Mouse (Mus musculus) adipocyte (in vitro differentiated cells): ENCODE results near the gene Tex21.
A peak's percentile ranks its signal among the peaks of the same experiment; 100 is the strongest.

Source experiments
- DNase-seq: peaks from one replicate; pipeline ENCODE4 v3.0.0-alpha.2; 2016; ENCODE audit warnings: low spot score

Tex21 gene

GRCm38 (mm10) chr12:76246646-76247045 lies at the start of gene Tex21:
Gene Tex21, minus strand, starts transcription at chr12:76246746.
- DNase-seq: no peak

GRCm38 (mm10) chr12:76293192-76293591 lies 46.6 kb upstream of the Tex21 start:
- DNase-seq: peak; percentile 47

GRCm38 (mm10) chr12:76290271-76290670 lies 43.7 kb upstream of the Tex21 start:
- DNase-seq: no peak

- no peak for DNase-seq
Observed at GRCm38 (mm10) chr12:76289428-76289827, 42.9 kb upstream of the Tex21 start.

GRCm38 (mm10) chr12:76288494-76288893 lies 41.9 kb upstream of the Tex21 start:
- DNase-seq: no peak

- DNase-seq: no peak
Observed at GRCm38 (mm10) chr12:76287986-76288385, 41.4 kb upstream of the Tex21 start.

- DNase-seq: no peak
Observed at GRCm38 (mm10) chr12:76285418-76285817, 38.9 kb upstream of the Tex21 start.

- no peak for DNase-seq
Observed at GRCm38 (mm10) chr12:76282532-76283173, 36.1 kb upstream of the Tex21 start.

GRCm38 (mm10) chr12:76282132-76282531 lies 35.6 kb upstream of the Tex21 start:
- DNase-seq: peak; percentile 12

- DNase-seq: peak; percentile 65
Observed at GRCm38 (mm10) chr12:76281111-76281660, 34.6 kb upstream of the Tex21 start.

- no peak for DNase-seq
Observed at GRCm38 (mm10) chr12:76280556-76280955, 34.0 kb upstream of the Tex21 start.

GRCm38 (mm10) chr12:76278209-76278608 lies 31.7 kb upstream of the Tex21 start:
- no peak for DNase-seq

GRCm38 (mm10) chr12:76272610-76273524 lies 26.3 kb upstream of the Tex21 start:
- DNase-seq: no peak

GRCm38 (mm10) chr12:76271516-76271915 lies 25.0 kb upstream of the Tex21 start:
- DNase-seq: no peak

GRCm38 (mm10) chr12:76269196-76269595 lies 22.6 kb upstream of the Tex21 start:
- no peak for DNase-seq

- no peak for DNase-seq
Observed at GRCm38 (mm10) chr12:76268686-76269085, 22.1 kb upstream of the Tex21 start.

GRCm38 (mm10) chr12:76266875-76267274 lies 20.3 kb upstream of the Tex21 start:
- DNase-seq: peak; percentile 64

GRCm38 (mm10) chr12:76265001-76265400 lies 18.5 kb upstream of the Tex21 start:
- DNase-seq: no peak

- DNase-seq: peak; percentile 54
Observed at GRCm38 (mm10) chr12:76264325-76264965, 17.9 kb upstream of the Tex21 start.

- DNase-seq: no peak
Observed at GRCm38 (mm10) chr12:76263876-76264275, 17.3 kb upstream of the Tex21 start.

GRCm38 (mm10) chr12:76262918-76263317 lies 16.4 kb upstream of the Tex21 start:
- no peak for DNase-seq

GRCm38 (mm10) chr12:76261556-76261955 lies 15.0 kb upstream of the Tex21 start:
- DNase-seq: no peak
